Mouse (Mus musculus): ENCODE data around the gene Ube2q1.
"Not testable (repeated sequence)": the region's sequence is repeated elsewhere in the genome, so short reads cannot be mapped to it uniquely, and the experiment has no call there.

Gene Ube2q1

GRCm38 (mm10) chr3:89784991-89785753, 11.8 kb downstream of the Ube2q1 start:
- no peak for DNase-seq (ENCODE audit: extremely low read depth, low read depth, low spot score)

GRCm38 (mm10) chr3:89786275-89786674, 12.9 kb downstream of the Ube2q1 start:
- DNase-seq (ENCODE audit: extremely low read depth, low read depth, low spot score): no peak

GRCm38 (mm10) chr3:89788680-89789352, 15.4 kb downstream of the Ube2q1 start:
- no peak for DNase-seq (ENCODE audit: extremely low read depth, low read depth, low spot score)

GRCm38 (mm10) chr3:89794616-89795015, 21.2 kb downstream of the Ube2q1 start:
- DNase-seq (ENCODE audit: extremely low read depth, low read depth, low spot score): no peak

- DNase-seq (ENCODE audit: extremely low read depth, low read depth, low spot score): no peak
Measured at GRCm38 (mm10) chr3:89795746-89796145, 22.3 kb downstream of the Ube2q1 start.

- DNase-seq (ENCODE audit: extremely low read depth, low read depth, low spot score): no peak
Measured at GRCm38 (mm10) chr3:89796358-89796757, 22.9 kb downstream of the Ube2q1 start.

GRCm38 (mm10) chr3:89798518-89798917, 25.1 kb downstream of the Ube2q1 start:
- DNase-seq (ENCODE audit: extremely low read depth, low read depth, low spot score): no peak

- no peak for DNase-seq (ENCODE audit: extremely low read depth, low read depth, low spot score)
Measured at GRCm38 (mm10) chr3:89799476-89799875, 26.1 kb downstream of the Ube2q1 start.

- not testable (repeated sequence) for DNase-seq (ENCODE audit: extremely low read depth, low read depth, low spot score)
Measured at GRCm38 (mm10) chr3:89800078-89800477, 26.7 kb downstream of the Ube2q1 start.

GRCm38 (mm10) chr3:89800774-89801506, 27.5 kb downstream of the Ube2q1 start:
- DNase-seq (ENCODE audit: extremely low read depth, low read depth, low spot score): no peak

GRCm38 (mm10) chr3:89801507-89801847, 28.1 kb downstream of the Ube2q1 start:
- no peak for DNase-seq (ENCODE audit: extremely low read depth, low read depth, low spot score)

GRCm38 (mm10) chr3:89802876-89803275, 29.5 kb downstream of the Ube2q1 start:
- DNase-seq (ENCODE audit: extremely low read depth, low read depth, low spot score): no peak

- no peak for DNase-seq (ENCODE audit: extremely low read depth, low read depth, low spot score)
Measured at GRCm38 (mm10) chr3:89805179-89805578, 31.8 kb downstream of the Ube2q1 start.

GRCm38 (mm10) chr3:89806751-89807150, 33.3 kb downstream of the Ube2q1 start:
- no peak for DNase-seq (ENCODE audit: extremely low read depth, low read depth, low spot score)

GRCm38 (mm10) chr3:89807171-89807570, 33.8 kb downstream of the Ube2q1 start:
- DNase-seq (ENCODE audit: extremely low read depth, low read depth, low spot score): no peak

- DNase-seq (ENCODE audit: extremely low read depth, low read depth, low spot score): no peak
Measured at GRCm38 (mm10) chr3:89807881-89808280, 34.5 kb downstream of the Ube2q1 start.

GRCm38 (mm10) chr3:89808638-89809037, 35.2 kb downstream of the Ube2q1 start:
- no peak for DNase-seq (ENCODE audit: extremely low read depth, low read depth, low spot score)

- no peak for DNase-seq (ENCODE audit: extremely low read depth, low read depth, low spot score)
Measured at GRCm38 (mm10) chr3:89810841-89811240, 37.4 kb downstream of the Ube2q1 start.

- no peak for DNase-seq (ENCODE audit: extremely low read depth, low read depth, low spot score)
Measured at GRCm38 (mm10) chr3:89812166-89812565, 38.8 kb downstream of the Ube2q1 start.

GRCm38 (mm10) chr3:89814051-89814450, 40.6 kb downstream of the Ube2q1 start:
- no peak for DNase-seq (ENCODE audit: extremely low read depth, low read depth, low spot score)

GRCm38 (mm10) chr3:89817056-89817455, 43.6 kb downstream of the Ube2q1 start:
- DNase-seq (ENCODE audit: extremely low read depth, low read depth, low spot score): no peak

- no peak for DNase-seq (ENCODE audit: extremely low read depth, low read depth, low spot score)
Measured at GRCm38 (mm10) chr3:89818605-89819004, 45.2 kb downstream of the Ube2q1 start.
